Mouse (Mus musculus): ENCODE data around the gene Adck1.

DNA sequence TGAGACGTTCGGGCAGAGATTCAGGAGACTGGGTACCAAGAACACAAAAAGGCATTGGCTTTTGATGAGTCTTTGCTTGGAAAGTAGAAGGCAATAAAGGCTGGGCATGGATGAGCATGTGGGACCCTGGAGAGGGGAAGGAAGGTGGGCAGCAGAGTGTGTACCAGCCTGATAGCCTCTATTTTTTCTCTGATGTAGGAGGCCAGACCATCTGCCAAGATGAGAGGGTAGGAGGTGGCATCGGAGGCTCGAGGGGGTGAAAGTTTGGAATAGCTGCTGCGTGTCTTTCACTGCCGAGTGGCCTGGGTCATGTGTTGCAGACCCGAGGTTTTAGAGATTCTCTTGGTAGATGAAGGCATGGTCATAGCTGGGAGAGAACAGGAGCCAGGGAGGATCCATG, 72.8 kb downstream of the Adck1 start:
- no peak for TF ChIP-seq CTCF (IDR thresholded peaks at IDR 0.05)
- TF ChIP-seq POLR2A (IDR thresholded peaks at IDR 0.05; ENCODE audit: insufficient read depth, low read depth, low read length), result no peak
- no peak for TF ChIP-seq EP300 (IDR thresholded peaks at IDR 0.05; ENCODE audit: insufficient read depth, low read depth, low read length)
